Comparison of ENCODE assay signal across 17 mouse cellular contexts in the genomic region with DNA sequence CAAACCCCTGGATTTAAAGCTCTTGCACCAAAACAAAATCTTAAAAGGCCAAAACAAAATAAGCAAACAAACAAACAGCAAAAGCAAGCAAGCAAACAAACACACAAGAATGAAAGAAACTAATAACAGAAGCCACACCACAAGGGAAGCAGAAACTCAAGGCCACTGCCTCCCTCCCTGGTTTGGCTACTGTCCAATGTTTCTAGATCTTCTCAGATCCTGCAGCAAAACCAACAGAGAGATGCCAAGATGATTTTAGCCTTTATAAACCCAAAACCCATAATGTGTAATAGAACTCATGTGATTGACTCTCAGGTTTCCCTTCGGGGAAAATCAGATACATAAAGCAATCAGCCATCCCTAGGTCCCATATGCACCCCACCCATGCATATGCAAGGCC.
"Had no signal": no experiment of that assay in that cellular context is flagged by ENCODE, and none has a peak within 500 bp of the region (broad histone marks: within the 10 kb centered on the region; RNA-seq: fewer than 3 reads in every experiment).

No protein-coding gene starts in this region.

- H3K9me3 ChIP-seq: limb, embryonic 12.5 days; limb, embryonic 15.5 days; lung, embryonic 15.5 days; midbrain, embryonic 12.5 days; midbrain, embryonic 15.5 days; neural tube, embryonic 12.5 days; neural tube, embryonic 15.5 days had no signal

- DNase-seq: kidney, postnatal 14 days; kidney, postnatal 4 days; left cerebral cortex, postnatal 4 days; liver, postnatal 0 days; lung, postnatal 10 days; lung, postnatal 36 days; thymus, adult 18-20 months; thymus, postnatal 36 days had no signal

- H3K4me3 ChIP-seq: limb, embryonic 12.5 days; limb, embryonic 15.5 days; lung, embryonic 15.5 days; midbrain, embryonic 12.5 days; midbrain, embryonic 15.5 days; neural tube, embryonic 12.5 days; neural tube, embryonic 15.5 days had no signal

- H3K27me3 ChIP-seq: limb, embryonic 12.5 days; limb, embryonic 15.5 days; lung, embryonic 15.5 days; midbrain, embryonic 12.5 days; midbrain, embryonic 15.5 days; neural tube, embryonic 12.5 days; neural tube, embryonic 15.5 days had no signal

- H3K27ac ChIP-seq: limb, embryonic 12.5 days; limb, embryonic 15.5 days; liver, embryonic 14.5 days; lung, embryonic 15.5 days; midbrain, embryonic 12.5 days; midbrain, embryonic 15.5 days; neural tube, embryonic 12.5 days; neural tube, embryonic 15.5 days had no signal

- H3K9ac ChIP-seq: limb, embryonic 12.5 days; limb, embryonic 15.5 days; liver, embryonic 14.5 days; liver, postnatal 0 days; lung, embryonic 15.5 days; midbrain, embryonic 12.5 days; midbrain, embryonic 15.5 days; neural tube, embryonic 12.5 days; neural tube, embryonic 15.5 days had no signal

- H3K4me2 ChIP-seq: limb, embryonic 12.5 days; limb, embryonic 15.5 days; liver, embryonic 11.5 days; lung, embryonic 15.5 days; midbrain, embryonic 12.5 days; midbrain, embryonic 15.5 days; neural tube, embryonic 12.5 days; neural tube, embryonic 15.5 days had no signal

- H3K4me1 ChIP-seq: limb, embryonic 12.5 days; midbrain, embryonic 12.5 days; midbrain, embryonic 15.5 days; neural tube, embryonic 12.5 days; neural tube, embryonic 15.5 days had no signal

- ATAC-seq: liver, postnatal 0 days; midbrain, embryonic 15.5 days had no signal

- H3K36me3 ChIP-seq: limb, embryonic 12.5 days; limb, embryonic 15.5 days; lung, embryonic 15.5 days; midbrain, embryonic 12.5 days; midbrain, embryonic 15.5 days; neural tube, embryonic 12.5 days; neural tube, embryonic 15.5 days had no signal
